12 mouse cellular contexts compared by ENCODE assay signal in the genomic region with DNA sequence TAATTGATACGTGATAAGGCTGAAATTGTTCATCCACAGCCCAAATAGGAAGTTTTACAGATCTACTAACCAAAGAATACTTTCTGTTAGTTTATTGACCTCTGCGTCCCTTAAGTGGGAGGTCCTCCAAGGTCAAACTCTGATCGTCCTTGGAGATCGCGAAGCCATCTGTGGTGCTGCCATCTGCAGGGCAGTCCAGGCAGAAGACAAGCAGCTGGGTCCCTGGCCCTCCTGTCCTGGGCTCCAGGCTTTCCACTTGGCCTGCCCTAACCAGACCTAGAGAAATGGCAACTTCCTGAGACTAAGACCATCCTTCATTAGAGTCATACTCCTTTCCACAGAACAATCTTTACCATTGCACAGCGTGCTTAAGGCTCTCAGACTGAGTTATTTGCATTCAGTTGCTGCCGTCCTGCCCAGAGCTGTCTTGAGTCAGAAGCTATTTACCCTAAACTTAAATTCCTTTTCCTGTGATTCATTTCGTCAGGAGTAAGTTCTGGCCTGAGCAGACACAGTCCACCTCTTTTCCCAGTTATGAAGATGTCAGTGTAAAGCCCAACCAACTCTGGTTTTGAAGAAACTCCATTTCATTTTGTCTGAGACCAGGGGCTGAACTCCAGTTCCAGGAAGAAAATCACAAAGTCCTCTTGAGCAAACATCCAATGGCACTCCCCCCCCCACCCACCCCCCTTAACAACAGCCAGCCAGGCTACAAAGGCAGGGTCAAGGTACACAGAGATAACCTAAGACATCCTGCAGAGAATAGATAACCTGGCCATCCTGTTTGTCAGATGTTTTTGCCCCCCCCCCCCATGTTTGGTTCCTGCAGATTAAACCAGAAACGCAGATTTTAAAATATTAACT. TPM values are rescaled to one million over a fixed set of nuclear protein-coding genes. Genes with fewer than 3 reads are reported as not detected.
DNase-seq lines count a peak whose midpoint lies in the region; ATAC-seq and TF ChIP-seq lines count a peak whose summit lies in the region.
"Had no signal": no experiment of that assay in that cellular context is flagged by ENCODE, and none has a peak within 500 bp of the region (broad histone marks: within the 10 kb centered on the region; RNA-seq: fewer than 3 reads in every experiment).

No protein-coding gene starts in this region.

- H3K27me3 ChIP-seq in heart, embryonic 14.5 days (ENCODE audit: control insufficient read depth, insufficient read depth, low read length) = no peaks in the 10 kb centered on the region
- no peaks in the 10 kb centered on the region for H3K27me3 ChIP-seq in liver, adult 2 months (ENCODE audit: control insufficient read depth, insufficient read depth, low read length)
- H3K27me3 ChIP-seq in forebrain, postnatal 0 days (ENCODE audit: insufficient read depth, low read length) = no peaks in the 10 kb centered on the region
- H3K27me3 ChIP-seq: liver, embryonic 15.5 days had no signal

- H3K4me1 ChIP-seq in heart, embryonic 14.5 days (ENCODE audit: control insufficient read depth in 2 of 2, insufficient read depth in 2 of 2, low read length in 2 of 2) = peaks cover 0 to 3% of the 10 kb centered on the region in 2 experiments; a peak in 2 of 4 replicates
- H3K4me1 ChIP-seq in liver, adult 2 months (ENCODE audit: control insufficient read depth, insufficient read depth, low read length) = peaks cover 3% of the 10 kb centered on the region; the same call in 1 of the 2 replicates
- no peaks in the 10 kb centered on the region for H3K4me1 ChIP-seq in forebrain, postnatal 0 days (ENCODE audit: insufficient read depth)

- no peak overlapping the region for H3K9ac ChIP-seq in heart, embryonic 14.5 days (ENCODE audit: low read length)
- H3K9ac ChIP-seq in liver, adult 2 months (ENCODE audit: low read depth, low read length) = no peak overlapping the region
- H3K9ac ChIP-seq in forebrain, postnatal 0 days = no peak overlapping the region
- H3K9ac ChIP-seq: liver, embryonic 15.5 days had no signal

- H3K4me2 ChIP-seq in heart, embryonic 14.5 days (ENCODE audit: low read length) = no peak overlapping the region
- no peak overlapping the region for H3K4me2 ChIP-seq in forebrain, postnatal 0 days (ENCODE audit: low read depth)
- H3K4me2 ChIP-seq: liver, embryonic 15.5 days had no signal

- ATAC-seq in heart, embryonic 14.5 days (ENCODE audit: insufficient number of reproducible peaks, insufficient read depth, low FRiP score, low read depth) = no peak; the same call in 1 of the 2 replicates
- ATAC-seq in forebrain, postnatal 0 days = no peak

- peak; percentile 57 for TF ChIP-seq CTCF in liver, adult 2 months (IDR thresholded peaks at IDR 0.05; ENCODE audit: low read depth, low read length)
- no peak for TF ChIP-seq CTCF in forebrain, postnatal 0 days (IDR thresholded peaks at IDR 0.05; ENCODE audit: low read depth)

- H3K9me3 ChIP-seq in heart, embryonic 14.5 days (ENCODE audit: control insufficient read depth, low read length) = peaks cover 2% of the 10 kb centered on the region; the same call in 1 of the 2 replicates
- no peaks in the 10 kb centered on the region for H3K9me3 ChIP-seq in forebrain, postnatal 0 days (ENCODE audit: low read length)
- H3K9me3 ChIP-seq: liver, embryonic 15.5 days had no signal

- TF ChIP-seq POLR2A in liver, adult 2 months (IDR thresholded peaks at IDR 0.05; ENCODE audit: extremely low read depth, insufficient read depth, low read length) = no peak

- H3K4me3 ChIP-seq in heart, embryonic 14.5 days (ENCODE audit: control insufficient read depth in 1 of 2, insufficient read depth in 1 of 2, low read depth in 1 of 2, low read length in 2 of 2) = no peak overlapping the region
- H3K4me3 ChIP-seq in liver, adult 2 months (ENCODE audit: insufficient read depth, low read depth, low read length) = no peak overlapping the region
- H3K4me3 ChIP-seq in forebrain, postnatal 0 days (ENCODE audit: low read depth, low read length) = no peak overlapping the region
- H3K4me3 ChIP-seq: liver, embryonic 15.5 days; myocyte had no signal

- H3K79me2 ChIP-seq in liver, adult 2 months (ENCODE audit: control insufficient read depth, insufficient read depth, low read length) = no peaks in the 10 kb centered on the region

- WGBS in heart, embryonic 14.5 days = 61% methylated on average over 9 of the region's 9 CpGs
- WGBS in liver, adult 2 months = 44% methylated on average over 9 of the region's 9 CpGs
- WGBS in forebrain, postnatal 0 days = 73% methylated on average over 9 of the region's 9 CpGs

- H3K36me3 ChIP-seq in heart, embryonic 14.5 days (ENCODE audit: control insufficient read depth, insufficient read depth, low read length) = no peaks in the 10 kb centered on the region
- H3K36me3 ChIP-seq in liver, adult 2 months (ENCODE audit: control insufficient read depth, insufficient read depth, low read length) = no peaks in the 10 kb centered on the region
- H3K36me3 ChIP-seq in forebrain, postnatal 0 days (ENCODE audit: insufficient read depth) = no peaks in the 10 kb centered on the region
- H3K36me3 ChIP-seq: liver, embryonic 15.5 days had no signal

- DNase-seq in heart, adult 11 months = no peak
- DNase-seq in 416B (ENCODE audit: low read depth) (peak; percentile 40), R1 (ENCODE audit: low read depth, low spot score) (peak; percentile 59)
- DNase-seq in liver, adult 2 months (ENCODE audit: extremely low read depth, low read depth, low spot score) = peak; percentile 9
- DNase-seq in urinary bladder, postnatal 4 days (ENCODE audit: low spot score in 2 of 2) = no peak
- DNase-seq in right cerebral cortex, postnatal 36 days (ENCODE audit: low spot score in 2 of 2) = no peak
- no peak for DNase-seq in forebrain, postnatal 0 days
- DNase-seq: kidney, postnatal 25 days; spleen, adult 18-20 months had no signal

- H3K27ac ChIP-seq in heart, embryonic 14.5 days (replicated peaks in 1 of 2; ENCODE audit: control insufficient read depth in 1 of 2, insufficient read depth in 1 of 2, low read depth in 2 of 2, low read length in 2 of 2) = peak overlapping the region; percentile 1 to 70; a peak in 2 of 4 replicates
- H3K27ac ChIP-seq in liver, adult 2 months (replicated peaks; ENCODE audit: insufficient read depth, low read depth, low read length) = no peak overlapping the region
- H3K27ac ChIP-seq in forebrain, postnatal 0 days (ENCODE audit: low read depth, low read length) = no peak overlapping the region
- H3K27ac ChIP-seq: liver, embryonic 15.5 days had no signal

RNA-seq across cellular contexts. Expression of a gene that starts 35.0 kb away (rescaled TPM):
- 45.2 and 46.8 TPM in 2 replicates for polyA plus RNA-seq in heart, embryonic 14.5 days (2014; fragmentation: Nextera tagmentation; extraction: Ambion mirVana)
- 0.07 and 0.18 TPM in 2 replicates for total RNA-seq in liver, adult 2 months (2014; rRNA removed)
- 0.06 TPM in 1 of 2 replicates, not detected in the other for polyA plus RNA-seq in liver, adult 2 months (2012; rRNA removed)
- 0.31 and 0.62 TPM in 2 replicates for total RNA-seq in forebrain, postnatal 0 days (2014; rRNA removed)
- polyA plus RNA-seq in forebrain, postnatal 0 days (2015; fragmentation: Nextera tagmentation; extraction: Ambion mirVana) = 0.28 and 0.53 TPM in 2 replicates

RNA-seq across cellular contexts. Expression of a gene that starts 38.0 kb away (rescaled TPM):
- polyA plus RNA-seq in heart, embryonic 14.5 days (2014; fragmentation: Nextera tagmentation; extraction: Ambion mirVana) = 34.8 and 37.2 TPM in 2 replicates
- total RNA-seq in liver, adult 2 months (2014; rRNA removed) = 9.2 and 9.7 TPM in 2 replicates
- polyA plus RNA-seq in liver, adult 2 months (2012; rRNA removed) = 25.6 and 25.9 TPM in 2 replicates
- 66.1 and 82.8 TPM in 2 replicates for total RNA-seq in forebrain, postnatal 0 days (2014; rRNA removed)
- polyA plus RNA-seq in forebrain, postnatal 0 days (2015; fragmentation: Nextera tagmentation; extraction: Ambion mirVana) = 51.6 and 57.7 TPM in 2 replicates

Comparison
In these comparisons a context has a peak if more than half of its experiments do, and no peak if none do; other contexts are left out.
1. H3K27ac ChIP-seq: peak in heart, embryonic 14.5 days (2 of 2); none in liver, adult 2 months (single experiment) and forebrain, postnatal 0 days (single experiment).
2. DNase-seq: peak in 416B (single experiment), R1 (single experiment) and liver, adult 2 months (single experiment); none in heart, adult 11 months (single experiment), urinary bladder, postnatal 4 days (0 of 2), right cerebral cortex, postnatal 36 days (0 of 2) and forebrain, postnatal 0 days (single experiment).
3. RNA of a gene that starts 35.0 kb away (polyA plus RNA-seq): 45.2 to 46.8 TPM in heart, embryonic 14.5 days; 0.28 to 0.53 TPM in forebrain, postnatal 0 days and 0.06 TPM in liver, adult 2 months; every median in the first group is over 10 times any median in the second.